Mouse (Mus musculus): ENCODE measurements around the gene Gdpd4.

Gene Gdpd4

GRCm38 (mm10) chr7:97919742-97920141 is at the start of gene Gdpd4:
Gene Gdpd4 (plus strand): TSS chr7:97919955.
- DNase-seq = no peak

DNA sequence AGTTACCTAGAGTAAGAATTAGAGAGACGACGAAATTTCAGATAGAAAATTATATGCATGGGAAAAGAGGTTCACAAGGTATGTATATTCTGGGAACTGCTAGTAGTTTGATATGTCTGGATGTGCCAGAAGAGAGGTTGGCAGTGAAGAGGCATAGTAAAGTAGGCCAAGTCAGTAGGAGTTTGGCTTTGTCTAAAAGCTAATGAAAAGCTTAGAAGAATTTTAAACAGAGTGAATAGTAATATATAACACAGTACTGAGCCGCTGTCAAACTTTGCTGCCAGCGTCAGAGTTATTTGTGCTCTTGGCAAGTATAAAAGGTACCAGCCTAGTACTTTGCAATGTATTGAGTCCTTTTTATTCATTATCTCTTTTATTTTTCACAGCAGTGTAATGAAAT is 47.4 kb upstream of the Gdpd4 start:
- no peak for DNase-seq

GRCm38 (mm10) chr7:97873317-97873716 is 46.4 kb upstream of the Gdpd4 start:
- DNase-seq = no peak

GRCm38 (mm10) chr7:97877846-97878538 is 41.8 kb upstream of the Gdpd4 start:
- DNase-seq = no peak

- DNase-seq = no peak
Observed at GRCm38 (mm10) chr7:97911646-97912045, 8.1 kb upstream of the Gdpd4 start.

DNA sequence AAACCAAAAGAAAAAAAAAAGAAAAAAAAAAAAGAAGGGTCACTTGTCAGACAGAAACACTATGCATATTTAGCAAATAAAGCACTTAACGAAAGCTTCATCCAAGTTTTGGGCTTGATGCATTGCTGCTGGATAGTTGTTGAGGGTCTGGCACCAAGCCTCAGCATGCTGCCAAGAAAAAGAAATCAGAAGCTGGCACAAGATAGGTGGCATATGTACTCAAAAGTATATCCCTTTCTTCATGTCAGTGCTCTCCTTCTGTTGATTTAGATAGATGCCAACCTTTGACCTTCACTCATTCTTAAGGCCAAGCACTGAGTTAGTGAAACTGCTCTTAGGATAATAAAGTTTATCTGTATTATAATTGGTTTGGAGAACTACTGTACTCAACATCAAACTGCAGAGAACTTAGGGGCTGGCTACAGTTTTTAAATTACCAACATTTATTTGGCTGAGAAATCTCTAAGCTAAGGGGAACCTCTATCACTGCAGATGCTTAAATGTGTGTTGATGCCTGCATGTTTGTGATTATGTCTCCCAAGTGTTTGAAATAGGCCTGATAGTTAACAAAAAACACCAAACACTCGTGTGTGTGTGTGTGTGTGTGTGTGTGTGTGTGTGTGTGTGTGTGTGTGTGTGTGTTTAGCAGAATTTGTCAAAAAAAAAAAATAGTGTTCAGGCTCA is 4.8 kb upstream of the Gdpd4 start:
- DNase-seq = no peak

DNA sequence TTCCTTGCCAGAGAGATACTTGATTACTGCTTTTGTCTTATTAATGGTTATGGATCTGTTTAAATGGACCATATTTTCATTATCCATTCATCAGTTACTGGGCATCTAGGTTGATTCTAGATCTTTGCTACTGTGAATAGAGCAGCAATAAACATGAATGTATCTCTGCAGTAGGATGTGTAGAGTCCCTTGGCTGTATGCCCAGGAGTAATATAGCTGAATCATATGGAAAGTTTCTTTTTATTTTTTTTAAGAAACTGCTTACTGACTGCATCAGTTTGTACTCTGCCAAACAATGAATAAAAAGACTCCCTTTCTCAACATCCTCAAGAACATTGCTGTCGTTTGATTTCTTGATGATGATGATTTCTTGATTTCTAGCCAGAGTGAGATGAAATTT is 6.1 kb downstream of the Gdpd4 start:
- no peak for DNase-seq

DNA sequence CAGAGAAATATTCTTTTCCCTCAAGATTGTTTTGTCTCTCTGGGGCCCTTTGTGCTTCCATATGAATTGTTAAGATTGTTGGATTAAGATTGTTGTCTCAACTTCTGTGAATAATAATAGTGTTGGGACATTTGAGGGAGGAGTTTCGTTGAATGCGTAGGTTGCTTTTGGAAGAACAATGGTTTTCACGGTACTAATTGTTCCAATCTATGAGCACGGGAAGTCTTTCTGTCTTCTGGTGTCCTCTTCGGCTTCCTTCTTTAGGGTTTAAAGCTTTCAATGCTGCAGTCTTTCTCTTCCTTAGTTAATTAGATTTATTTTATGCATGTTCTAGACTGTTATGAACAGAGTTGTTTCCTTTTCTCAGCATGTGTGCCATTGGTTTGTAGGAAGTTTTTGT is 7.2 kb downstream of the Gdpd4 start:
- no peak for DNase-seq

DNA sequence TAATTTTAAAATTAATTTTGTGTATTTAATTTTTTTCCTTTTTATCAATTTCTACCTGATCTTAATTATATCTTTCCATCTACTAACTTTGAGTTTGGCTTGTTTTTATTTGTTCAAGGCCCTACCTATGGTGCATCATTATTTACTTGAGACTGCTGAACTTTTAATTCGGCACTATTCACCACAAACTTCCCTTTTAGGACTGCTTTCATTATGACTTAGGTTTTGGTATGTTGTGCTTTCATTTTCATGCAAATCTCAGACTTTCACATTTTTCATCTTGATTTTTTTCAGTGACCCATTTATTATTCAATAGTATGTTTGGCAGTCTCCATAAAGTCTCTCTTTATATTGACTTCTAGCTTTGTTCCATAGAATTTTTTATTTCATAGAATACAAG is 24.7 kb downstream of the Gdpd4 start:
- DNase-seq = no peak

DNA sequence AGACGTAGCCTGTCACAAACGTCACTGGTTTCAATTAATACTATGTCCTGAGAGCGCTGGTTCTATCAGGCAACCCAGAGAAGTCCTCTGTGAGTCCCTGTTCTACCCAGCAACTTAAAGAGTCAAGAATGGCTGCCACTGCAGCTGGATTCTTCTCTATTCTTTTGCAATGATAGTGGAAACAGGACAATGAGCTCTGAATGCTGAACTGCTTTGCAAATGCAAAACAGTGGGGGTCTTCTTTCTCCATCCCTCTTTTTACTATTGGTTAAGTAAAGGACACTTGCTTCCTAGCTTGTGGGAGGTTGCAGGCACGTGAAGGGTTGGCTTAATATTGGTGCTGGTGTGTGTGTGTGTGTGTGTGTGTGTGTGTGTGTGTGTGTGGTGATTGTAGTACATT is 52.7 kb downstream of the Gdpd4 start:
- no peak for DNase-seq

- peak; percentile 48 for DNase-seq
Observed at GRCm38 (mm10) chr7:97977463-97977862, 57.7 kb downstream of the Gdpd4 start.

DNA sequence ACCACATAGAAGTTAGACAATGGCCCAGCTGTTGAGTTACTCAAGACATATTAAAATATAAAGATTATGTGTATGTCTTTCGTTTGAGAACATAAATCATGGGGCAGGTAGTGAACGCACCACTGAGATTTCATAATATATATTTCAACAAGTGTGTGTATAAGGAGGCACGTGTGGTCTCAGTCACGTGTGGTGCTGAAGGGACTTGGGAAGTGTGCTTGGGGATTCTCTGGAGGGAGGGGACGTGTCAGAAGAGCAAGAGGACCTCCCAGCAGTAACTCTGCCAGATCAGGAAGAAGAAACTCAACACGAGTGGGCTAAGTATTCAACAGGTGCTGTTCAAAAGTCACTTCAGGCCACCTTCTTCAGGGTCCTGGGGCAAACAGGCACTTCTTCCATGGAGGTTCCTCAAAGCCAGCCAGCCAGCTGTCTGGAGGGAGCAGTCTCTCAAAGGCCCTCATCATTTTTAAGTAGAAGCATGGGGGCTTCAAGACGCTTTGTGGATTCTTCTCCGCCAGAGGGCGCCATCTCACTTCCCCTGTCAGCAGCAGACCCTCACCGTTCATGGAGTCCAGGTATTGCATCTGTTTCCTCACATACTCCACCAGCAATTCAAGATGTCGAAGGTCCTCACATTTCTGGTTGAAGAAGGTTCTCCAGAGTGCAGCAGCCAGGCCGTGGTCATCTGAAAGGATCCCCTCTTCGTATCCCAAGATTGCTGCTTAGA is 64.5 kb downstream of the Gdpd4 start:
- no peak for DNase-seq

DNA sequence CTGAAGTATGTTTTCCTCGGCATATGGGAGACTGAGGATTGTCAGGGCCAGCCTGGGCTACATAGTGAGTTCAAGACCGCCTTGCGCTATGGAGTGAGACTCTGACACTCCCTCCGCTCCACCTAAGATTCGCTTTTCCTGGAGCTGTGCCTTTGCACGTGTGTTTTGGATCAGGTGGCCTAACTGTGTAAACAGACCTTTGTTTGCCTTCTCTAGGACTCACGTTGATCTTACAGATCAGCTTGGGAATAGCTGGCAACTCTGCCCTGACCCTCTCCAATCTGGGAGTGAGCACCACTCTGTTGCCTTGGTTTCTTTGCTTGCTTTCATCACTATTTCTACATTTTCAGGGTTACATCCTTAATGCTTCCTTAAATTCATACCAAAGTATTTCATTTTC is 82.9 kb downstream of the Gdpd4 start:
- DNase-seq = no peak

DNA sequence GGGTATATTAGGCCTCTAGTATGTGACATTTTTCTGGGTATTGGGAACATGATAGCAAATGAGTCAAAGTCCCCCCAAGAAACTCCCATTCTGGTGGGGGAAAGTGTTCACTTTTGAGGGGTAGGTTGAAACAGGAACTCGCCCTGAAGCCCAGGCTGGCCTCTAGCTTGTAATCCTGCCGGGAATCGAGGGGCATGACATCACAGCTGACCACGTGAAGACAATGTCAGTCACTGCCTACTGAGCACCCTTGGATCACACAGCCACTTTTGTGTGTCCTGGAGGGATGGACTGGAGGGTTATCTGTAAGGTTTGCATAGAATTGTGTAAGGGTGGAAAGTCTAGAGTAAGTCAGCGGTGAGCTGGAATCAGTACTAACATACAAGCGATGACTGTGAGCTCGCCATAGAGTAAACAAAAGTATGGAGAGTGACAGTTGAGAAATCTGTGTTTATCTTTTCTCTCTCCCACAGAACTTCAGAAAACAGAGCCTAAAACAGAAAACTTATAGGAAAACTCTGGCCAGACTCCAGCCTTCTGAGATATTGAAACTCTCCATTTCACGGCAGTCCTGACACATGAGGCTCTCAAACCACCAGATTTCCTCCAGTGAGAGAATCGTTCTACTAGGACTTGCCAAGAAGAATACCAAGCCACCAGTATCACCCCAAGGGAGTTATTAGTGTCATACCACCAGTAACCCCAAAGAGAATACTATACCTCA is 128.5 kb downstream of the Gdpd4 start:
- DNase-seq = no peak

- peak; percentile 2 for DNase-seq
Observed at GRCm38 (mm10) chr7:98051980-98052379, 132.2 kb downstream of the Gdpd4 start.

- DNase-seq = peak; percentile 1
Observed at GRCm38 (mm10) chr7:98054461-98054860, 134.7 kb downstream of the Gdpd4 start.

- peak; percentile 1 for DNase-seq
Observed at GRCm38 (mm10) chr7:98054942-98055341, 135.2 kb downstream of the Gdpd4 start.

DNA sequence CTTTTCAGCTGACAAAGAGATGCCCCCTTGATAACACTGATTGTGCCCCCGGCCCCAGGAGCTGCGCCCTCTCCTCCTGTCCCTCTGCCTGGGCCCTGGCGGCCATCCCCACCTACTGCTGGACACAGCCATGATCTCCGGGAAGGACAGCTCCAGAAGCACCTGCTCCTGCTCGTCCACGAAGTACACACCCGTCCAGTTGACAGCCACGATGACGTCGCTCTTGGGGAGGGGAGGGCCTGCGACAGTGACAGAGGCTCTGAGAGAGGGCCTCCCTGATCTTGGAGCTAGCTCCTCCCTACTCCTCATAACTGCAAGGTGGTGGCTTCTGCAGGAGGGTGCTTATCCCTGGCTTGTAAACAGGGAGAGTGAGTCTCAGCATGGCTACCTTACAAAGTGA is 146.5 kb downstream of the Gdpd4 start:
- no peak for DNase-seq

GRCm38 (mm10) chr7:98071620-98072019 is 151.9 kb downstream of the Gdpd4 start:
- peak; percentile 46 for DNase-seq

- DNase-seq = no peak
Observed at GRCm38 (mm10) chr7:98077453-98077852, 157.7 kb downstream of the Gdpd4 start.

- no peak for DNase-seq
Observed at GRCm38 (mm10) chr7:98082376-98082775, 162.6 kb downstream of the Gdpd4 start.

DNA sequence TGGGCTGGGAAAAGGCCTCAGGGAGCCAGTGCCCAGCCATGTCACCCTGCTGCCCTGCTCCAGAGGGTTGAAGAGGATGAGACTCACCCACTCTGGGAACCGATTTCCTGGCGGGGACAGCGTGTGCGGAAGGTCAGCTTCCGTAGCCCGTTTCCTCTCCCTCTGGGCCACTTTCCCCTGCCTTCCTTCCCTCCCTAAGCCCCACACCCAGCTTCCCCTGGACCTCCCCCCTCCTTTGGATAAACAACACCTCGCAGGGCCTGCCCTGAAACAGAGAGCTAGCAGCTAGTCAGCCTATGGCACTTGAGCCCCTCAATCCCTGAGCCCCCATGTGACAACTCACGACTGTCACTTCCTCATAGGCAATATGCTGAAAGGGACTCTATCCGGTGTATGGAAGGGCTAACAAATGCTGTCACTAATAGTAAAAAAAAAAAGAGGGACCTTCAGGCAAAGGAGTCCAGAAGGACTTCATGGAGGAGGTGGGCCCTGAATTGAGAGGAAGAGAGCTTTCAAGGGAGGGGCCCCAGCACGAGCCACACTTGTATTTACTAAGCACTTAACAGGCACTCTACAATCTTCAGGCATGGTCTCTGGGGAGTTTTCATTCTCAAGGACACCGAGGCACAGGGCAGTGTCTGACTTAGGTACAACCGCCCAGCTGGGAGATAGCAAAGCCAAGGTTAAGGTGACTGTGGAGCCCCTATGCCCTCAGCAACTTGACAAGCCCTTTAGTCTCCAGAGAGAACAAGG is 165.0 kb downstream of the Gdpd4 start:
- DNase-seq = no peak

- DNase-seq = no peak
Observed at GRCm38 (mm10) chr7:98085314-98085713, 165.6 kb downstream of the Gdpd4 start.

Data from right cerebral cortex, postnatal 25 days (tissue).